Mouse (Mus musculus): ENCODE data around the gene Stx16. TPM values are rescaled to one million over a fixed set of nuclear protein-coding genes. Genes with fewer than 3 reads are reported as not detected.
A peak's percentile ranks its signal among the peaks of the same experiment; 100 is the strongest.

Stx16 gene
- polyA plus RNA-seq (2015; fragmentation: Nextera tagmentation; extraction: Ambion mirVana): 10.7 and 12.2 TPM in 2 replicates

GRCm38 (mm10) chr2:174075673-174076432 is at the start of gene Stx16:
Gene Stx16 (plus strand): TSS chr2:174076308.
- ATAC-seq (ENCODE audit: low FRiP score, low read depth): peak; percentile 90
- Histone ChIP-seq H3K9me3 (no peaks in the 10 kb centered on the region), H3K4me1 (replicated peaks) (peaks cover 44% of the 10 kb centered on the region), H3K27ac (replicated peaks) (peak within 1 kb of the TSS; percentile 85), H3K4me2 (peak within 1 kb of the TSS; percentile 87), H3K4me3 (peak within 1 kb of the TSS; percentile 80), H3K9ac (peak within 1 kb of the TSS; percentile 70), H3K27me3 (no peaks in the 10 kb centered on the region), H3K36me3 (no peaks in the 10 kb centered on the region)
- WGBS: under 1% methylated on average over 32 of the region's 32 CpGs

GRCm38 (mm10) chr2:174026406-174026805 is 49.7 kb upstream of the Stx16 start:
- WGBS: 88% methylated on average over 4 of the region's 4 CpGs
- Histone ChIP-seq H3K9me3 (no peaks in the 10 kb centered on the region), H3K4me2 (no peak overlapping the region), H3K27me3 (no peaks in the 10 kb centered on the region), H3K4me3 (no peak overlapping the region), H3K9ac (no peak overlapping the region), H3K27ac (replicated peaks) (no peak overlapping the region), H3K36me3 (no peaks in the 10 kb centered on the region), H3K4me1 (replicated peaks) (no peaks in the 10 kb centered on the region)
- ATAC-seq (ENCODE audit: low FRiP score, low read depth): no peak

- H3K27ac ChIP-seq (replicated peaks): no peak overlapping the region
- H3K4me3 ChIP-seq: no peak overlapping the region
- H3K36me3 ChIP-seq: no peaks in the 10 kb centered on the region
- H3K9me3 ChIP-seq: no peaks in the 10 kb centered on the region
- H3K27me3 ChIP-seq: no peaks in the 10 kb centered on the region
- no peak overlapping the region for H3K9ac ChIP-seq
- 60% methylated on average over 9 of the region's 9 CpGs for WGBS
- H3K4me1 ChIP-seq (replicated peaks): 0 out of 2 replicates have a peak, but pooled peaks cover 4% of the 10 kb centered on the region
- ATAC-seq (ENCODE audit: low FRiP score, low read depth): no peak
- H3K4me2 ChIP-seq: no peak overlapping the region
These were observed 42.8 kb upstream of the Stx16 start for GRCm38 (mm10) chr2:174033257-174033800.

- no peak overlapping the region for H3K4me3 ChIP-seq
- H3K36me3 ChIP-seq: no peaks in the 10 kb centered on the region
- no peak for ATAC-seq (ENCODE audit: low FRiP score, low read depth)
- no peak overlapping the region for H3K9ac ChIP-seq
- H3K27ac ChIP-seq (replicated peaks): no peak overlapping the region
- no peak overlapping the region for H3K4me2 ChIP-seq
- WGBS: 100% methylated on average over 2 of the region's 2 CpGs
- no peaks in the 10 kb centered on the region for H3K27me3 ChIP-seq
- no peaks in the 10 kb centered on the region for H3K9me3 ChIP-seq
- H3K4me1 ChIP-seq (replicated peaks): peaks cover 19% of the 10 kb centered on the region
These were observed 28.5 kb upstream of the Stx16 start for GRCm38 (mm10) chr2:174047656-174048055.

GRCm38 (mm10) chr2:174049481-174050338 is 26.4 kb upstream of the Stx16 start:
- Histone ChIP-seq H3K27ac (replicated peaks) (no peak overlapping the region), H3K4me2 (no peak overlapping the region), H3K4me1 (replicated peaks) (peaks cover 19% of the 10 kb centered on the region), H3K9ac (no peak overlapping the region), H3K27me3 (no peaks in the 10 kb centered on the region), H3K4me3 (no peak overlapping the region), H3K36me3 (no peaks in the 10 kb centered on the region), H3K9me3 (no peaks in the 10 kb centered on the region)
- WGBS: 12% methylated on average over 4 of the region's 4 CpGs
- ATAC-seq (ENCODE audit: low FRiP score, low read depth): peak; percentile 85

GRCm38 (mm10) chr2:174050339-174050685 is 25.8 kb upstream of the Stx16 start:
- Histone ChIP-seq H3K36me3 (no peaks in the 10 kb centered on the region), H3K9me3 (no peaks in the 10 kb centered on the region), H3K4me1 (replicated peaks) (peaks cover 19% of the 10 kb centered on the region), H3K4me3 (no peak overlapping the region), H3K9ac (no peak overlapping the region), H3K27ac (replicated peaks) (no peak overlapping the region), H3K4me2 (no peak overlapping the region), H3K27me3 (no peaks in the 10 kb centered on the region)
- ATAC-seq (ENCODE audit: low FRiP score, low read depth): no peak; the same call in 1 of the 2 replicates
- WGBS: 9% methylated on average over 3 of the region's 3 CpGs

GRCm38 (mm10) chr2:174051081-174051481 is 25.0 kb upstream of the Stx16 start:
- no peak overlapping the region for H3K4me3 ChIP-seq
- H3K9ac ChIP-seq: no peak overlapping the region
- no peak overlapping the region for H3K27ac ChIP-seq (replicated peaks)
- 9% methylated on average over 10 of the region's 10 CpGs for WGBS
- ATAC-seq (ENCODE audit: low FRiP score, low read depth): no peak
- no peak overlapping the region for H3K4me2 ChIP-seq
- no peaks in the 10 kb centered on the region for H3K9me3 ChIP-seq
- H3K36me3 ChIP-seq: no peaks in the 10 kb centered on the region
- H3K4me1 ChIP-seq (replicated peaks): peaks cover 19% of the 10 kb centered on the region
- H3K27me3 ChIP-seq: no peaks in the 10 kb centered on the region

- Histone ChIP-seq H3K9ac (no peak overlapping the region), H3K4me3 (no peak overlapping the region), H3K4me2 (no peak overlapping the region), H3K9me3 (no peaks in the 10 kb centered on the region), H3K27me3 (no peaks in the 10 kb centered on the region), H3K4me1 (replicated peaks) (peaks cover 18% of the 10 kb centered on the region), H3K27ac (replicated peaks) (no peak overlapping the region), H3K36me3 (no peaks in the 10 kb centered on the region)
- no peak for ATAC-seq (ENCODE audit: low FRiP score, low read depth)
- 94% methylated on average over 3 of the region's 3 CpGs for WGBS
These were observed 21.6 kb upstream of the Stx16 start for GRCm38 (mm10) chr2:174054496-174054895.

- Histone ChIP-seq H3K27ac (replicated peaks) (no peak overlapping the region), H3K4me3 (no peak overlapping the region), H3K36me3 (no peaks in the 10 kb centered on the region), H3K27me3 (no peaks in the 10 kb centered on the region), H3K9me3 (no peaks in the 10 kb centered on the region), H3K9ac (no peak overlapping the region), H3K4me2 (no peak overlapping the region), H3K4me1 (replicated peaks) (no peaks in the 10 kb centered on the region)
- no peak for ATAC-seq (ENCODE audit: low FRiP score, low read depth)
- WGBS: 87% methylated on average over 3 of the region's 3 CpGs
These were observed 18.4 kb upstream of the Stx16 start for GRCm38 (mm10) chr2:174057730-174058129.

- no peaks in the 10 kb centered on the region for H3K27me3 ChIP-seq
- H3K4me2 ChIP-seq: no peak overlapping the region
- no peaks in the 10 kb centered on the region for H3K9me3 ChIP-seq
- H3K36me3 ChIP-seq: no peaks in the 10 kb centered on the region
- H3K4me1 ChIP-seq (replicated peaks): no peaks in the 10 kb centered on the region
- no peak overlapping the region for H3K9ac ChIP-seq
- no peak overlapping the region for H3K4me3 ChIP-seq
- ATAC-seq (ENCODE audit: low FRiP score, low read depth): no peak
- 84% methylated on average over 8 of the region's 8 CpGs for WGBS
- H3K27ac ChIP-seq (replicated peaks): no peak overlapping the region
These were observed 17.7 kb upstream of the Stx16 start for GRCm38 (mm10) chr2:174058316-174058939.

- no peak overlapping the region for H3K4me3 ChIP-seq
- no peak overlapping the region for H3K4me2 ChIP-seq
- no peak for ATAC-seq (ENCODE audit: low FRiP score, low read depth)
- H3K4me1 ChIP-seq (replicated peaks): no peaks in the 10 kb centered on the region
- no peaks in the 10 kb centered on the region for H3K27me3 ChIP-seq
- no peaks in the 10 kb centered on the region for H3K9me3 ChIP-seq
- 89% methylated on average over 13 of the region's 13 CpGs for WGBS
- no peak overlapping the region for H3K27ac ChIP-seq (replicated peaks)
- no peak overlapping the region for H3K9ac ChIP-seq
- H3K36me3 ChIP-seq: no peaks in the 10 kb centered on the region
These were observed 16.3 kb upstream of the Stx16 start for GRCm38 (mm10) chr2:174059591-174060385.

All from hindbrain, embryonic 15.5 days (tissue).